ENCODE assay signal across 8 mouse cellular contexts in genomic region chr7:112954351-112955102, GRCm38 (mm10). TPM values are rescaled to one million over a fixed set of nuclear protein-coding genes. Genes with fewer than 3 reads are reported as not detected.
A peak's percentile ranks its signal among the peaks of the same experiment; 100 is the strongest.
DNase-seq lines count a peak whose midpoint lies in the region; ATAC-seq and TF ChIP-seq lines count a peak whose summit lies in the region.

No protein-coding gene starts in this region.

- H3K4me1 ChIP-seq in embryonic facial prominence, embryonic 12.5 days = peaks cover 24% of the 10 kb centered on the region
- peaks cover 2% of the 10 kb centered on the region; the same call in 1 of the 2 replicates for H3K4me1 ChIP-seq in liver, adult 2 months (ENCODE audit: control insufficient read depth, insufficient read depth, low read length)
- H3K4me1 ChIP-seq in neural tube, embryonic 11.5 days (ENCODE audit: control insufficient read depth, insufficient read depth, low read length) = peaks cover 15% of the 10 kb centered on the region

- no peak overlapping the region for H3K27ac ChIP-seq in embryonic facial prominence, embryonic 12.5 days
- H3K27ac ChIP-seq in liver, adult 2 months (replicated peaks; ENCODE audit: insufficient read depth, low read depth, low read length) = no peak overlapping the region
- H3K27ac ChIP-seq in neural tube, embryonic 11.5 days (ENCODE audit: low read depth, low read length) = no peak overlapping the region

- 1% methylated on average over 81 of the region's 82 CpGs for WGBS in embryonic facial prominence, embryonic 12.5 days
- 2% methylated on average over 82 of the region's 82 CpGs for WGBS in liver, adult 2 months
- under 1% methylated on average over 82 of the region's 82 CpGs for WGBS in neural tube, embryonic 11.5 days

- H3K27me3 ChIP-seq in embryonic facial prominence, embryonic 12.5 days = peaks cover 37% of the 10 kb centered on the region
- H3K27me3 ChIP-seq in liver, adult 2 months (ENCODE audit: control insufficient read depth, insufficient read depth, low read length) = peaks cover 16% of the 10 kb centered on the region
- peaks cover 43% of the 10 kb centered on the region for H3K27me3 ChIP-seq in neural tube, embryonic 11.5 days (ENCODE audit: control insufficient read depth, insufficient read depth, low read length)

- peak overlapping the region; percentile 49 for H3K9ac ChIP-seq in embryonic facial prominence, embryonic 12.5 days
- H3K9ac ChIP-seq in liver, adult 2 months (ENCODE audit: low read depth, low read length) = peak overlapping the region; percentile 21; the same call in 1 of the 2 replicates
- H3K9ac ChIP-seq in neural tube, embryonic 11.5 days (ENCODE audit: low read length) = peak overlapping the region; percentile 35; the same call in 1 of the 2 replicates

- no peak for TF ChIP-seq CTCF in liver, adult 2 months (IDR thresholded peaks at IDR 0.05; ENCODE audit: low read depth, low read length)

- no peak for ATAC-seq in embryonic facial prominence, embryonic 12.5 days (ENCODE audit: insufficient number of reproducible peaks, insufficient read depth, low FRiP score, low TSS enrichment)
- ATAC-seq in hematopoietic stem cell, adult 5-6 weeks (replicated peaks in 1 of 2; ENCODE audit: insufficient read depth in 1 of 2, low FRiP score in 2 of 2, low TSS enrichment in 1 of 2, low read depth in 1 of 2, poor library complexity in 2 of 2, severe bottlenecking in 2 of 2) = peak; percentile 18 to 23; a peak in 1 of 4 replicates
- ATAC-seq in neural tube, embryonic 11.5 days (ENCODE audit: insufficient read depth, low FRiP score, low TSS enrichment) = no peak
- no peak for ATAC-seq in inflammation-experienced regulatory T-cells, adult 6 months

- peak; percentile 29 for DNase-seq in gastrocnemius, postnatal 10 days
- DNase-seq in gastrocnemius, adult 18-20 months (ENCODE audit: low spot score) = no peak
- peak; percentile 60 for DNase-seq in ZHBTc4 (ENCODE audit: low read depth, low spot score)
- DNase-seq in liver, adult 2 months (ENCODE audit: extremely low read depth, low read depth, low spot score) = no peak
- peak; percentile 62 for DNase-seq in neural tube, embryonic 11.5 days (ENCODE audit: low spot score)

- H3K36me3 ChIP-seq in embryonic facial prominence, embryonic 12.5 days = no peaks in the 10 kb centered on the region
- H3K36me3 ChIP-seq in liver, adult 2 months (ENCODE audit: control insufficient read depth, insufficient read depth, low read length) = no peaks in the 10 kb centered on the region
- no peaks in the 10 kb centered on the region for H3K36me3 ChIP-seq in neural tube, embryonic 11.5 days (ENCODE audit: control insufficient read depth, insufficient read depth, low read length)

- H3K79me2 ChIP-seq in liver, adult 2 months (ENCODE audit: control insufficient read depth, insufficient read depth, low read length) = no peaks in the 10 kb centered on the region

- no peaks in the 10 kb centered on the region for H3K9me3 ChIP-seq in embryonic facial prominence, embryonic 12.5 days
- no peaks in the 10 kb centered on the region for H3K9me3 ChIP-seq in neural tube, embryonic 11.5 days (ENCODE audit: control insufficient read depth, low read length)

- TF ChIP-seq POLR2A in liver, adult 2 months (IDR thresholded peaks at IDR 0.05; ENCODE audit: extremely low read depth, insufficient read depth, low read length) = no peak

- peak overlapping the region; percentile 81 for H3K4me2 ChIP-seq in embryonic facial prominence, embryonic 12.5 days (replicated peaks)
- H3K4me2 ChIP-seq in neural tube, embryonic 11.5 days (ENCODE audit: low read depth) = peak overlapping the region; percentile 66

- peak overlapping the region; percentile 46 for H3K4me3 ChIP-seq in embryonic facial prominence, embryonic 12.5 days
- peak overlapping the region; percentile 58; the same call in 1 of the 2 replicates for H3K4me3 ChIP-seq in liver, adult 2 months (ENCODE audit: insufficient read depth, low read depth, low read length)
- peak overlapping the region; percentile 41 for H3K4me3 ChIP-seq in neural tube, embryonic 11.5 days (ENCODE audit: low read depth, low read length)

RNA-seq across cellular contexts. Expression of gene Rassf10, which starts 0.8 kb away (rescaled TPM):
- total RNA-seq in gastrocnemius, postnatal 10 days (2021) = under 1 TPM; 0.59 to 0.70 TPM
- total RNA-seq in gastrocnemius, adult 18-20 months (2021) = under 1 TPM; 0.31 to 0.32 TPM
- 3.5 and 3.7 TPM in 2 replicates for polyA plus RNA-seq in embryonic facial prominence, embryonic 12.5 days (2016; fragmentation: Nextera tagmentation; extraction: Ambion mirVana)
- not detected in 2 replicates for total RNA-seq in hematopoietic stem cell, adult 5-6 weeks (2017)
- under 0.01 and 0.07 TPM in 2 replicates for total RNA-seq in liver, adult 2 months (2014; rRNA removed)
- 0.02 and 0.05 TPM in 2 replicates for polyA plus RNA-seq in liver, adult 2 months (2012; rRNA removed)
- polyA plus RNA-seq in neural tube, embryonic 11.5 days (2014; fragmentation: Nextera tagmentation; extraction: Ambion mirVana) = 1.3 and 1.9 TPM in 2 replicates
- not detected for polyA plus RNA-seq in inflammation-experienced regulatory T-cells, adult 6 months (2017; shearing (Covaris generic))

Comparison
In these comparisons a context has a peak if more than half of its experiments do, and no peak if none do; other contexts are left out.
1. DNase-seq: peak in gastrocnemius, postnatal 10 days (single experiment), ZHBTc4 (single experiment) and neural tube, embryonic 11.5 days (single experiment); none in gastrocnemius, adult 18-20 months (single experiment) and liver, adult 2 months (single experiment).
2. ATAC-seq: peak in hematopoietic stem cell, adult 5-6 weeks (2 of 2); none in embryonic facial prominence, embryonic 12.5 days (single experiment), neural tube, embryonic 11.5 days (single experiment) and inflammation-experienced regulatory T-cells, adult 6 months (single experiment).
3. Peak in every context shown above with its lines, with median percentiles within 50 percentile points of each other: H3K4me3 ChIP-seq and H3K9ac ChIP-seq.